Mouse (Mus musculus) right cerebral cortex, adult 18-20 months (tissue): ENCODE data around the gene Atp5f1.
A peak's percentile ranks its signal among the peaks of the same experiment; 100 is the strongest.
"Not testable (repeated sequence)": the region's sequence is repeated elsewhere in the genome, so short reads cannot be mapped to it uniquely, and the experiment has no call there.

Source experiments
- DNase-seq: peaks from one replicate; pipeline ENCODE4 v3.0.0; 2022; ENCODE audit warnings: mixed read lengths

Atp5f1 gene

DNA sequence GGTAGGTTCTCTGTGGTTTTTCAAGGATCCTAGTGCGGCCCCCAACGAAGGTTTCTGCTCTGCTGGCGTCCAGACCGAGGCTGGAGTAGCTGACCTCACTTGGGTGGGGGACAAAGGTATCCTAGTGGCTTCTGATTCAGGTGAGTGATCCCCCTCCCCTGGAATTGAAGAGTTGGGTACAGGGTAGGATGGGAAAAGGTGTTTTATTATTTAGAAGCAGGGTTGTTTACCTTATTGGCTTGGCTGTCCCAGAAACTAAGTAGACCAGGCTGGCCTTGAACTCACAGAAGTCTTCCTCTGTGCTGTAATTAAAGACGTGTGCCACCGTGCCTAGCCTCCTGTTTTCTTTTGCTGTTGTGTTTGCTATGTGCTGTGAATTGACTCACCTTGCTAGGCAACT is at the start of gene Atp5f1:
Gene Atp5f1 (minus strand): TSS at position 101 of the 400 bp plus-strand sequence.
- DNase-seq = no peak

DNA sequence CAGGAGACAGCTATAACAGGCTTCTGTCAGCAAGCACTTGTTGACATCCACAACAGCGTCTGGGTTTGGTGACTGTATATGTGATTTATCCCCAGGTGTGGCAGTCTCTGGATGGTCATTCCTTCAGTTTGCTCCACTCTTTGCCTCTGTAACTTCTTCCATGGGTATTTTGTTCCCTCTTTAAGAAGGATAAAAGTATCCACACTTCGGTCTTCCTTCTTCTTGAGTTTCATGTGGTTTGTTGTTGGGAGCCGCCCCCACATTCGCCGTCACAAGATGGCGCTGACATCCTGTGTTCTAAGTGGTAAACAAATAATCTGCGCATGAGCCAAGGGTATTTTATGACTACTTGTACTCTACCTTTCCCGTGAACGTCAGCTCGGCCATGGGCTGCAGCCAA is 43.5 kb upstream of the Atp5f1 start:
- DNase-seq = not testable (repeated sequence)

DNA sequence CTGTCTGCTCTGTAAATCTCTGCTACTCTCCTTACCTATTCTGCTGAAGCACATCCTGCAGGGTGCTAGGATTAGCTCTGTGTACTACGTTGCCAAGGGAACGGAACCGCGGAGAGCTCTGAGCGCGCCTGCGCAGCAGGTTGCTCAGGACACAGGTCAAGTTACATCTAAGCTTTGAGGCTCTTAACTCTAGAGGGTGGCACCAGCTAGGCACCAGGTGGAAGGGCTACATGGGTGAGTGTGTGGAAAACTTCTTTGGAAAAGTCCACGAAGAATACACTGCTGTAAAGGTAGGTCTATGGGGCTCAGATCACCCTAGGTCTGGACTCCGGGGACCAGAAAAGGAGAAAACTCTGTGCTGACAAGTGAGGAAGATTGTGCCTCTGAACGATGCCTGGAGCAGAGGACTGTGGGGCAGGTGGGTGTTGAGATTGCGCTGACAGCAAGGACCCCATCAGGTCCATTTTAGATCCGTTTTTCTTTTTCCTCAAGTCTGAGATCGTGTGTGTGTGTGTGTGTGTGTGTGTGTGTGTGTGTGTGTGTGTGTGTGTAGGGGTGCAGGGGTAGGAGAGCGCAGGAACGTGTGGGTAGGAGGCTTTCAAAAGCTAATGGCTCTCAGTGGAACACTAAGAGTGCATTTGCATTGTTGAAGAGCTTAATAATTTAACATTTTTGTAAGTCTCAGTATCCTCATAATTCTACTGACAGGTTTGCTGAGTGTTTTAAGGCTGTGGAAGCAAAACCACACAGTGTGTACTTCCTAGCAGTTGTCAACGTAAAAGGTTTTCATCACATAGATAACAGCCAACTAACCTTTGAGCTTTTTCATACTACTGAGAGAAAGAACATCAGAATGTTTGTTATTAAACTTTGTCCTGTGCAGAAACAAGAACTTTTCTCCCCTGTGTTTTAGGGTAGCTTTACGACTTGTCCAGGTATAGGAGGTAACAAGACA is 41.8 kb upstream of the Atp5f1 start:
- peak; percentile 49 for DNase-seq

DNA sequence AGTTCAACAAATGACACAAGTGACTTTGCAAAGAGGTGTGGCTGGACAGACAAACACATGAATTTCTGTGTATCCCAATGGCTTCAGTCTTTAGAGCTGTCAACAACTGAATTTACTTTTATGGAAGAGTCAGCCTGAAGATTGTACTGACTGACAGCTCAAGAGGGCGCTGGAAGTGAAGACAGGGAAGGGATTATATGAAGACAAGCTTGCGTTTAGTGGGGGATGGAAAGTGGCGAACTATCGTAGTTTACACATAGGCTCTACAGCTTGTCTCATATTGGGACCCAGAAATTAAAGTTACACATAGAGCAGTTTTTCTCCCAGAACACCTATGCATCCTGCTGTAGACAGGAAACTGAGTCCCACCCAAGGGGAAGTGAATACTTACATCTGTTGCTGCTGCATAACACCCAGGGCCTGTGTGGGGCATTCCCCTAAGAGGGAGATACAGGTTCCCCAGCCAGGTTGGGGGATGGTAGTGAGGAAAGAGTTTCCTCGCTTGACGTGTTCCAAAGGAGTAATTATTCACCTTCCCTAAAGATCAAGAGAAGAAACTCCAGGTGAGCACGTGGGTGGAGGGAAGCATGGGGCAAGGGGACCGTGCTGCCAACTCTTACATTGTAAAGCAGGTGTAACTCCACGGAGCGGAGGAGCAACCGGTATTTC is 40.9 kb upstream of the Atp5f1 start:
- no peak for DNase-seq

DNA sequence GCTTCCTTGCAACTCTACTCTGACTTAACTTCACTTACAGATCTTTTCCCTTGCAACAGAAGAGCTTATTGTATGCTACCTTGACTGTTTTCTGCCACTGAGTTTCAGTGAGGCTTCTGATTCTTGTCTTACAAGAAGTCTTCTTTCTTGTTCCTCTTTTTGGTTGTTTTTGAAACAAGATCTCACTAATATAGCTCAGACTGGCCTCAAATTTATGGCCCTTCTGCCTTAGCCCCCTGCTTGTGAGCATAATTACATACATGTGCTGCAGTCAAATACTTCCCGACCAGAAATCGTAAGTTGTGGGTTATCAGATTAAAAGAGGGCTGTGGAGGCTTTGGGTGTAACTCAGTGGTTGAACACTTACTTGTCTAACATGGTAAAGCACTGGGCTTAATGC is 34.8 kb upstream of the Atp5f1 start:
- no peak for DNase-seq

DNA sequence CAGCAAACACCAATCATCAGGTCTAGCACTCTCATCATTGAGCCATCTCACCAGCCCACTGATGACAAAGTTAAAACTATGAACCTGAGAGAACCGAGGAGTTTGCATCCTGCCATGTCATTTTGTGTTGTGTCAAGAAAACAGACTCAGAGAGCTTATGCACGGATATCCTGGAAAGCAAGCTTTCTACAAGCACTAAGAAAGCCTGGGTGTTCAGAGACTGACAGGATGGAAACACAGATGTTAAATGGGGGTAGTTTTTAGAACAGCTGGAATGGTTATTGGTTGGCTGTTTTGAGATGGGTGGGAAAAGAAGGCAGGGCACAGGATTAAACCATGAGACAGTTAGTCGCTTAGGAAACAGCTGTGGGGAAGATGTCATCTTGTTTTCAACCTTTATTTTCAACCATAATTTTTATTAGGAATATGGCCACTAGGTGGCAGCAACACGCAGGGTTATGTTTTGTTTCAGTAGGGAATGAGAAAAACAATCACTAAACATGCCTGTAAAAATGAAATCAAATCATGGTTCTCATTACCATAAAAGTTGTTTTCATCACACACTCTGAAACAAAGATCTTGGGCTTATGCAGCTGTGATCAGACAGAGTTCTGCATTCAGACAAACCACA is 31.9 kb upstream of the Atp5f1 start:
- peak; percentile 41 for DNase-seq

DNA sequence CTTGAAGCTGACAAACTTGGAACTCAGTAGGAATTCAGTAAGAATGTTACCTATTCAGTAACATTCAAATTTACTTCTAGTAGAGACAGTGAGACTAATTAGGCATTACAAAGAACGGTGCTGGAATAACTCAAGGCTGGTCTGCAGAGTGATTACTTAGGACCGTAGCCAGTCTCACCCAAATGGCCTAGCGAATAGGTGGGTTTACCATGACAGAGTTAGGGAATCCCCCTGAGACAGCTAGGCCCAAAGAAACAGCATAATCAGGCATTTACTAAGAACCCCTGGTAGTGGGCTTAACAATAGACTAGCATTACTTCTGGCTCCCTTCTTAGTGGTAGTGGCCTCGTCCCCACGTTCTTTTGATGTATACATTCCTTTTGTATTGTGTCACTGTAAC is 29.7 kb upstream of the Atp5f1 start:
- DNase-seq = not testable (repeated sequence)

DNA sequence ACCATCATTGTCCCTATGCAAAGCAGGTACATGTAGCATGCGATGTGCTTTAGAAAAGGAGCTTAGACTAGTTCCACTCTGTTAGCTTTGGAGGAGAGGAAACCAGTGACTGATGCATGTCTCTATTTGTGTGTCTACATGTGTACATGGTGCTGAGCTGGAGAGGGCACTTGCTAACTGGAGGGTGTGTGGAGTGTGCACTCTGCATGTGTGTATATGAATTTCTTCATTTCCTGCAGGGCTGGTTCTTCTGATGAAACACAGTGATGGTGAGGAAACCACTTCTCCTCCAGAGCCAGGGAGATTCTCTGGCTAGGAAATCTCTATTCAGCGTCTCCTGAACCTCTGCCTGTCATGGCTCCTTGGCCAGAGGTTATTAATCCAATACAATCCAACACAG is 14.3 kb upstream of the Atp5f1 start:
- no peak for DNase-seq

DNA sequence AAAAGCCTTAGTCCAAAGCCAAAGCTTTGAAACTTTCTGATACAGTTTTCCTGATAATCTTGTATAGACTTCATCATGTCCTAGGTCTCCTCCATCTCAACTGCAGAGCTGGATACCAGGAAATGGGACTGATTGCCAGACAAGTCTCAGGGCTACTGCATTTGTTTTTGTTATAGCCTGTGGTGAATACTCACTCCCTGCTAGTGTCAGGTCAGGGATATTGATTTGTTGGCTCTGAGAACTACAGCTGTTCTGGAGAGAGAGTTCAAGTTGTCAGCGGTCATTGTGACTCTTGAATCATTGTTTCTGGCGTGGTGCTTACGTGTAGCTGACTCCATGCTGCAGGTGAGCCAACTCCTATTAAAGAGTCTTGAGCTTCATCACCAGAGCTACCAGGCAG is 13.5 kb upstream of the Atp5f1 start, which contains the start of gene Ovgp1:
Gene Ovgp1 (plus strand): TSS at position 301 of the 400 bp plus-strand sequence.
- no peak for DNase-seq

DNA sequence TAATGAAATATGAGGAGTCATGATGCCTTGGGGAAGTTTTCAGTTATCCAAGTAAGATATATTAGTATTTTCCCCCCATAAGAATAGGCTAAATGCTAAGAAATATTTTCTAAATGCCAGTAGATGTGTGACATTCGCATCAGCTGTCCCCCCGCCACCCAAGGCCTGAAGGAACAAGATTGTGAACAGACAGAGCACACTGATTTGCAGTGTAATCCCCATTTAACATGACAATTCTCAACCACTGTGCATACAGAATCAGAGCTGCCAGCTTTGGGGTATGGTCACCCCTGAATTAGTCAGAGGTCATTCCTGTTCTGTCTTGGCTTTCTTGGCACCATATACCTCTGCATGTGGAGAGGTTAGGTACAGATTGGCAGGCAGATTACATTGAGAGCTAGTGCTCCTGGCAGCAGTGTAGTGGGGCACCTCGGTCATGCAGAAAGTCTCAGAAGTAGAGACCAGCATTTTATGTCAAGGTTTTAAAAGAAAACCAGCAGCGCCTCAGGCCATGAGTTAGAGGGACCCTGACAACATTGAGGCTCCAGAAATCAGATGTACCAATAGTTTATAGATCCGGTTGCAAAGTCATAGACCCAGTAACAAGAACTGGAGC is 12.0 kb upstream of the Atp5f1 start:
- no peak for DNase-seq

DNA sequence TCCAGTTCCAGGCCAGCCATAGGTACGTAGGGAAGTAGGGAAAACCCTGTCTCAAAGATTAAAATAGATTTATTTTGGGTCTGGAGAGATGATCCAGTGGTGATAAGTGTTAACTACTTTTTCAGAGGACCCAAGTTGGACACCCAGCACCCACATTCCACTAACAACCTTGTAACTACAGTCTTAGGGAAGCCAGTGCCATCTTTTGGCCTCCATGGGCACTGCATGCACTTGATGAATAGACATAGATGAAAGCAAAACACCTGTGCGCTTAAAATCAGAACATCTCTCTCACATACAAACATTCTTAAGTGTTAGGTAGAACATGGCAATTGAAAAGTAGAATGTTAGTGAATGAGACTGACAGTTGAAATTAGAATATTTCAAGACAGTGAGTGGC is 801 bp upstream of the Atp5f1 start:
- DNase-seq = no peak

DNA sequence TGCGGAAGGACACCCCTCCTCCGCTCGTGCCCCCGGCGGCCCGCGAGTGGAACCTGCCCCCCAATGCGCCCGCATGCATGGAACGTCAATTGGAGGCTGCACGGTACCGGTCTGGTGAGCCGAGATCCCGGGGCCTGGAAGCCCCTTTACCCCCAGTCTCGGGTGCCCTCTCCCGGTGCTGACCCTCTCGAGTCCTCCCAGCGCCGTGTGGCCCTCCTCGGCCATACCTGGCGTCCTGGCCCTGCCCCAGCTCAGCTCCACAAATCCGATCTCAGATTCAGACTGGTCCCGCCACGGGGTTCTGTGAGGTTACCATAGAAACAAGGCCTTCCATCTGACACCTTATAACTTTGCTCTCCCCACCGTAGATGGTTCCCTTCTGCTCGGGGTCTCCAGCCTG is 314 bp downstream of the Atp5f1 start:
- DNase-seq = no peak

DNA sequence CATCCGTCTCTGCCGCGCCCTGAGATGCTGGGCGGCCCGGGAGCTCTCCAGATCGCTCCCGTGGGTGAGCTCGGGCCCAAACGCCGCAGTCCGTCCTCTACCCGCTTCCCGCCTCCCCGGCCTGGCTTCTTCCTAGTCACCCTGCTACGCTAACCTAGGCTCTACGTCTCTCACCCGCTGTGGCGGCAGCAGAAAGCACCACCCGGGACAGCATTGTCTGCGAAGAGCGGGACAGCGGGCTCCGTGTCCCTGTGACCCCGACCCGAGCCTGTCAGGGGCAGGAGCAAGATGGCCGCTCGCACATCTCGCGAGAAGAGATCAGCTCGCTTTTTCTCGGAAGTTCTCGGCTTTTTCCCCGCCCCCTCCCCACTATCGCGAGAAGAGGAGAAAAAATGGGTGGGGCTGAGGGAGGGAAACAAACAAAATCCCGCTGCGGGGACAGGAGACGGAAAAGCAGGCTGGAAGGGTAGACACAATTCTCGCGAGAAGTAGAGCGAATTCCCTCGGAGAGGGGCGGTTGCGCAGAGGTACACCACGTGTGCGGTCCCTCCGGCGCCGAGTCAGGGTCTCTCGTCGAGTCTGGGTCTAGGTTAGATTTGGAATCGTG is 822 bp downstream of the Atp5f1 start, which contains the start of gene Wdr77:
Gene Wdr77 (plus strand): TSS at position 396 of the 607 bp plus-strand sequence.
- peak; percentile 95 for DNase-seq

DNA sequence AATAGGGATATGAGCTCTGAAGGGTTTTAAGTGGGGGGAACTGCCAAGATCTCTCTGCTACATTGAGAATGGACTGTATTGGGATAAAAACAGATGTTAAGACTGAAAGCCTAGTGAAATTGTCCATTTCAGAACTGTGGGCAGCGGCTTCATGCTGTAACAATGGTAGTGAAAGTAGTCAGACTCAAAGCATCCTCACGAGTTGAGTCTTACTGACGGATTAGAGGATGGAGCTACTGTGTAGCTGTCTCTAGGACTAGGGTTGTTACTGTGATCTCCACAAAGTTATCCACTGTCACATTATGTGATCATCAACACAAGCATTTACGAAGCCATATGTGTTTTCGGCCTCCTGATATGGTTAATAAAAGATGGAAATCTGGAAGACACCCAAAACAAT is 1.7 kb downstream of the Atp5f1 start:
- no peak for DNase-seq

DNA sequence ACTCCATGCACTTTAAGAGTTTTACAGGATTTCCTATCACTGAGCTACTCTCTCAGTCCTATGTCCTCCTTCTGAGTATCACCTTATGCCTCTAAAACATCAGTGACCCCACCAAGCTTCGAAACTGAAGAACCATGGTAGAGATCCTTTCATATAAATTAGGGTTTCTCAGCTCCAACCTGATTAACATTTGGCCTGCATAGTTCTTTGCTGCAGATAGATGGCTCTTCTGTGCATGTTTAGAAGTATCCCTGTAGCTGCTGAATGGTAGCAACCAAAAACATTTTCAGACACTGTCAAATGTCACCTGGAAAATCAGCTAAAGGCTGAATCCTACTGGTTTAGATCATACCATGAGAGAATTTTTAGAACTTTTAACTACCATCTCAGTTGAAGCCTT is 2.7 kb downstream of the Atp5f1 start:
- DNase-seq = no peak

DNA sequence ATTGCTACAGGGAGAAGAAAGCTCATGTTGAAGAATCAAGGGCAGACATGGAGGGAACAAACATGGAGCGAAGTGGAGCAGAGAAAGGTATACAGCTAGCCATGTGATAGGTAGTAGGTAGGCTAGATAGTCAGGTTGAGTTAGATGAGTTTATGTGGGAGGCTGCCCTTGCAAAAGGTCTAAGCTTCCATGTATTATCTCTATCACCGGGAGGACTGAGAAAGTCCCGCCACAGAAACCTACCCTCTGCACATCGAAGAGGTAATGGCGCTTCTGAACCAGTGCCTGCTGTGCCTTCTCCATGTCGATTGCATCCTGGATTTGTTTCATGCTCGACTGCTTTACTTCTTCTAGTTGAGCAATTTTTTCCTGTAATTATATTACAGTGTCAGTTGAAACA is 8.6 kb downstream of the Atp5f1 start:
- DNase-seq = no peak

DNA sequence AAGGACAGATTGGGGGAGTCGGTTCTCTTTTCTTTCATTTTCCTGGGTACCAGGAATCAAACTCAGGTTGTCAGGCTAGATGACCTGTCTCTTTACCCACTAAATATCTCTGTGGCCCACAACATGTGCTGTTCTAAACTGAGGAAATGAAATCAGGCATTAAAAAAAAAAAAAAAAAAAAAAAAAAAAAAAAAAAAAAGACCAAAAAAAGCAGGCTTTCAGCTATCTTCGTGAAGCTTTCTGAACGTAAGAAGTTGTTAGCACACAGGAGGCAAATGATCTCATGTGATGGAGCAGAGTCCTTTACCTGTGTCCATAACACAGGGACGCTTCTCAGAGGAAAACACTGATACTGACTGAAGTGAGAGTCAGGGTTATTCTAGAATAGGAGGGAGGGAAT is 23.8 kb downstream of the Atp5f1 start:
- DNase-seq = no peak

DNA sequence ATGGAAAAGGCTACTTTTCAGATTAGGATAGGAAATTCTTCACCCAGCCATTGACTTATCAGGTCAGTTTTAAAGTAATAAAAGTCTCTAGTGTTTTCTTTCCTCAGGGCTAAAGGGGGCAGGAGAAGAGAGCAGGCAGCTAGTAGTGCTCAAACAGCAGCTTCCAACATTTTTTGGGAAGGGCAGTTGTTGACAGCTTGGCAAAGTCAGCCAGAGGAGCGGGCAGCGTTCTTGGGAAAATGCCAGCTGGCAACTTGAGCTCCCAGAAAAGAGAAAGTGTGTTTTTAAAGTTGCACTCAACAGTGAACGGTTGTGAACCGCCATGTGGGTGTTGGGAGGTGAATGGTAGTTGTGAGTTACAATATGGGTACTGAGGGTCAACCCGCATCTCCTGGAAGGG is 24.9 kb downstream of the Atp5f1 start:
- peak; percentile 11 for DNase-seq

DNA sequence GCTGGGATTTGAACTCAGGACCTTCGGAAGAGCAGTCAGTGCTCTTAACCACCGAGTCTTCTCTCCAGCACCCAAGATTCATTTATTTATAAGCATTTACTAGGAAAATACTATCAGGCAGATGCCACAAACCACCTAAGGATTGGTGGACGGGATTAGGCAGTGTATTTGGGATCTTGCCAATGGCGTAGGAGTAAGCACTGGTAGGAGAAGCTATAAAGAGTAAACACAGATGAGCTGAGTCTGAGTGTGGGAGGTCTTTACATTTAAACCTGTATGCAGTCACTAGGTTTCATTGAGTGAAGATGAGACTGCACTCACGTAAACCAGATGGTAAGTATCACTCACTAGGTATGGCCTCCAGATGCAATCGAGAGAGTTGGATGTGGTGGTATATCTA is 26.0 kb downstream of the Atp5f1 start:
- DNase-seq = peak; percentile 36

DNA sequence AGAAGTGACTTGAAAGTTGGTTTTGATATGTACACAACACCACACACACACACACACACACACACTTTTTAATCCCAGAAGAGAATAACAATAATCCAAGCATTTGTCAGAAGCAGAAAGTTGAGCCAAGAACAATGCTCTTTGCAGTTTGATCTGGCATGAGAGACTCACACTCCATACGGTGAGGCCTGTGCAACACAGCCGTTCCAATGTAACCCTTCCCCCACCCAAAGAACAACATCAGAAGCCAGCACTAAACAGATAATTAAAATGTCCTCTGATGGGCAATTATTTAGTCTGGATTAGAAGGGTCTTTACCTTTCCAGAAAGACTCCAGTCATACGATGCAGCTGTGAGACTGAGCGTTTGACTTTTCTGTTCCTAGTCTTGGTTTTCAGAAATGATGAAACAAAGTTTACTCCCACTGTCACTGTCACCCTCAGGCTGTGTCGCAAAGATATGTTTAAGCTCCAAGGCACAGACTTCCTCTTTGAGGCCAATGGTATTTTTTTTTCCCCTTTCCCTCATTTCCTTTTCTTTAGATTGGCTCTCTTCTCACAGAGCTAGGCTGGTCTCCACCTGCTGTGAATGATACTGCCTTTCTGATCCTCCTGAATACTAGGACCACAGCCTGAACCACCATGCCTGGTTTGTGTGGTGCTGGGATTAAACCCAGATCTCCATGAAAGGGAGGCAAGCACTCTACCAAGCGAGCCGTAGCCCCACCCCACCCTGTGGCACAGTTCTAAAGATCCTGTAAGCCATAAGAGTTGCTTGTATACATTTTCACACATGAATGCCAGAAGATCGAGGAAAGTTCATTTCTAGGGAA is 27.4 kb downstream of the Atp5f1 start, which contains the start of gene I830077J02Rik:
Gene I830077J02Rik (minus strand): TSS at position 425 of the 832 bp plus-strand sequence.
- DNase-seq = no peak

DNA sequence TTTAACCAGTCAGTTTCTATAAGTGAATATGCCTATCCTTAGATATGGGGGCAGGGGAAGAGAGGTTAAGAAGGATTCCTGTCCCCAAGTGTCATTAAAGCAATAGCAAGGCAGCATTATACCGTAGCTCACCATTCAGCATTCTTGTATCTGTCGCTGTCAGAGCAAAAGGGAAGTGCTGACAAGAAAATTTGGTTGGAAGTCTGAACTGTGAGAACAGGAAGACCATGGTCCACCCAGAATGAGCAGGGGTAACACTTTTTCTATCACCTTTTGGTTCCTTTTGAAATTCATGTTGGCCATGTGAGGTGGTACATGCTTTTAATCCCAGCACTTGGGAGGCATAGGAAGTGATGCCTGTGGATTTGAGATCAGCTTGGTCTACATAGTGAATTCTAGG is 28.8 kb downstream of the Atp5f1 start:
- DNase-seq = no peak

DNA sequence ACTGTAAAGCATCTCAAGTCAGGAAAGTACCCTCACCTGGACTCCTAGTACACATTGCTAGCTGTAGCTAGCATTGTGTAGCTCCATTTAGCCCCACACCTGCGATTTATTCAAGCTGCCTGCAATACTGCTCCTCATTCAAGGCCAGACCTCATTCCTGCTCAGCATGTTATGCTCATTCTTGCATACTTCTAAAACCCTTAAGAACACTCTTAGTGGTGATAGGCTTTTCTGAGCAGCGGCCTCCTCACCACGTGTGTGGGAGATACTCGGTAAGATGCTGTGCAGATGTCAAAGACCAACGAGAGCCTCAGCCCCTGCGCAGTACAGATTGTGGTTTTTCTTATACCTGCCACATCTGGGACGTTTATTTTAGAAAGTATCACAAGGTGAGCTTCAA is 30.1 kb downstream of the Atp5f1 start:
- no peak for DNase-seq
